Mouse (Mus musculus) frontal cortex, adult (tissue): ENCODE data around the gene Stk36.
A peak's percentile ranks its signal among the peaks of the same experiment; 100 is the strongest.

Experiments
- ATAC-seq: cut with Nextera tagmentation; 2 replicates; pipeline ENCODE4 v1.9.2; 2017; ENCODE audit warnings: mild to moderate bottlenecking, moderate library complexity, mixed read lengths; ENCODE audit not compliant: low TSS enrichment

The Stk36 gene

DNA sequence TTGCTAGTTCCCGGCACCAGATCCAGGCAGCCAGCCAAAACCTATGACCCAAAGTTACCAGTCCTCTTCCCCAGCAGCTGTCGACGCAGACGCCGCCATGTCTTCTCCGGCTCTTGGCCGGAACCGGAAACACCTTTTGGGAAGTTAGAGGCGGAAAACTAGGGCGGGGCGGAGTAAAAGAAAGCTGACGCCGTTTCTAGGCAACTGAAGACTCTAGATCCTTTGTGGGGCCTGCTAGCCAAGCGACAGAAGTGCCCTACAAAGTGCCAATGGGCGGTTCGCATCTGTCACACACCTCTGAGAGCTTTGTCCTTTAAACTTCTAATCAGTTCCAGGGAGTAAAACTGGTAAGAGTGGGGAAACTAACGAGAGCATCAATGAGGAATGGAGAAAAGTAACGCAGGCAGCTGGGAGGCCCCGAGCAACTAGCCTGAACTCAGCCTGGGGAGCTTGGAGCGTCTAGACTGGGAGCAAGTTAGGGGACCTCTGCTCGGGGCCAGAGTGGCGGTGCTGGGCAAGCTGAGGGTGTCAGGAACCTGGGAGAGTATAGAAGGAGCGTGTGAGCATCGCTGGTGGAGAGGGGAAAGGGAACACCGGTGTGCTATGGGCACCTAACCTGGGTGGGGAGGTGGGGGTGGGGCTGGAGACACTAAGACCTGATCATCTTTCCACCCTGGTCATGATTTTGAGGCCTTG lies at the start of gene Stk36, which contains the start of gene Rnf25:
Gene Stk36, plus strand, starts transcription at position 179 of the 696 bp plus-strand sequence.
Gene Rnf25, minus strand, starts transcription at position 131 of the 696 bp plus-strand sequence.
- ATAC-seq, result peak; percentile 97

- no peak for ATAC-seq
These were observed 42.2 kb upstream of the Stk36 start for GRCm38 (mm10) chr1:74559061-74559460.

- no peak for ATAC-seq
These were observed 35.4 kb upstream of the Stk36 start for GRCm38 (mm10) chr1:74565834-74566233.

GRCm38 (mm10) chr1:74569739-74570719 lies 31.2 kb upstream of the Stk36 start:
- ATAC-seq, result peak; percentile 29; the same call in 1 of the 2 replicates

GRCm38 (mm10) chr1:74582621-74583020 lies 18.6 kb upstream of the Stk36 start:
- ATAC-seq, result no peak

DNA sequence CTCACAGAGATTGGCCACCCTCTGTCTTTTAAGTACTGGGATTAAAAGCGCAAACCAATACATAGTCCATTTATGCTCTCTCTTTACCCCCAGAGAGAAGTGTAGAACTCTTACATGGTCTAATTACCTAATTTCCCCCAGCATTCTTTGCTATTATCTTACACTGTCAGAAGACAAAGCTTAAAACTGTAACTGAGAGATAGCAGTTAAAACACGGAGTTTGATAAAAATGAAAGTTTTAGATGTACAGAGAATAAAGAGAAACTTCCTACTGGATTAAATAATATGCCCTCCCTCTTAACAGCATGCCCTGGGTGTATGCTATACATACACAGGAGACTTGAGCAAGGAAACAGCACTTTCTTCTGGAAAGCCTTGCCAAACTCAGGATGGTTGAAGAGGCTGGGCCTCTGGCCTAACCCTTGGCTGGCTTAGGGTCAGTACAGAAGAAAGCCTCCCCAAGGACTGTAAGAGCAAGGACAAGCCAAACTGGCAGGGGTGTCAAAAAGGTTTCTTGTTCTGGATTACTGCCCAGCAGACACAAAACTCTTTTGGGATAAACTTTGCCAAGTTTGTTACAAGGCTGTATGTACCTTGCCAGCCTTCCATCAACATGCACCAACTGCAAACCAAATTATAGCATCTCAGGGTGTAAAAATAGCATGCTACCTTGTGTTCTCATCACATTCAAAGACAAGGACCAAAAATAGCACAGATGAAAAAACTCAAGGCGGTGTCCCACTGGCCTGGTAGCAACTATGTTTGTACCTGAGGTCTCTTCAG lies 16.4 kb upstream of the Stk36 start:
- no peak for ATAC-seq

- peak; percentile 43 for ATAC-seq
These were observed 13.9 kb upstream of the Stk36 start for GRCm38 (mm10) chr1:74587233-74587772.

- ATAC-seq, result peak; percentile 90
These were observed 13.3 kb upstream of the Stk36 start, which contains the start of the genes Zfp142 and Bcs1l for GRCm38 (mm10) chr1:74587773-74588445. TSS of gene Zfp142 (minus strand) at chr1:74588246. TSS of gene Bcs1l (plus strand) at chr1:74588289.

- no peak for ATAC-seq
These were observed 6.8 kb upstream of the Stk36 start for GRCm38 (mm10) chr1:74594434-74594833.

GRCm38 (mm10) chr1:74600501-74601266 lies 561 bp upstream of the Stk36 start:
- peak; percentile 72 for ATAC-seq

DNA sequence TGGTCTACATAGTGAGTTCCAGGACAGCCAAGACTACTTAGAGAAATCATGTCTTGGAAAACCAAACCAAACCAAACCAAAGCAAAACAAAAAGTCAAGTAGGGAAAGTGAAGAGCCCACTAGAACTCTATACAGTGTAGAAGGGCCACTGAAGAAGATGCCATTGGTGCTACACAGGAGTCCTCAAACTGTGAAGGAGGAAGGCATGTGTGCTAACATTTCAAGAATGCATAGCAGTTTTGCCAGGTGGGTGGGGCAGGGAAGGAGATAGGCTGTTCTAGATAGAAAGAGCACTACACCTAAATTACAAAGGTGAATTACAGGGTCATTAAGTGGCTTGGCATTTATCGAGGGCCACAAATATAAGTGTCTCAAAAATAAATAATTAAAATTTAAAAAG lies 22.9 kb downstream of the Stk36 start:
- no peak for ATAC-seq

GRCm38 (mm10) chr1:74626076-74626475 lies 24.8 kb downstream of the Stk36 start:
- ATAC-seq, result no peak

DNA sequence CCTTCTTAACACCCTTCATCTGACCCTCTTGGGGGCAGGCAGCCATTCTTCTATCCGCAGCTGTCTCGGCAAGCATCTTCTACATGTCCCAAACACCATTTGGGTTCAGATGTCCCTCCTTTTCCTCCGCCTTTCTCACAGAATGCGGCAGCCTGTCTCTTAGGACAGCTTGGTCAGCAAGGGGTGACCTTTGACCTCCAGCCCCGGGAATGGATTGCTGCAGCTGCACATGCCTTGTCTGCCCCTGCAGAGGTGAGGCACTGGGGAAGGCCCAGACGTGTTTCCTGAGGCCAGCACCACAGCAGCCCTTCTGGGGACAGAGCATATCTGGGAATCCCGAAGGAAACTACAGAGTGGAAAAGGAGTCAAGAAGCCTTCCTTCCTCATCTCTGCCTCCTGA lies 26.8 kb downstream of the Stk36 start:
- ATAC-seq, result no peak

GRCm38 (mm10) chr1:74632734-74633133 lies 31.5 kb downstream of the Stk36 start:
- ATAC-seq, result no peak

GRCm38 (mm10) chr1:74643524-74643923 lies 42.3 kb downstream of the Stk36 start:
- ATAC-seq, result no peak

GRCm38 (mm10) chr1:74643926-74644325 lies 42.7 kb downstream of the Stk36 start:
- ATAC-seq, result no peak

DNA sequence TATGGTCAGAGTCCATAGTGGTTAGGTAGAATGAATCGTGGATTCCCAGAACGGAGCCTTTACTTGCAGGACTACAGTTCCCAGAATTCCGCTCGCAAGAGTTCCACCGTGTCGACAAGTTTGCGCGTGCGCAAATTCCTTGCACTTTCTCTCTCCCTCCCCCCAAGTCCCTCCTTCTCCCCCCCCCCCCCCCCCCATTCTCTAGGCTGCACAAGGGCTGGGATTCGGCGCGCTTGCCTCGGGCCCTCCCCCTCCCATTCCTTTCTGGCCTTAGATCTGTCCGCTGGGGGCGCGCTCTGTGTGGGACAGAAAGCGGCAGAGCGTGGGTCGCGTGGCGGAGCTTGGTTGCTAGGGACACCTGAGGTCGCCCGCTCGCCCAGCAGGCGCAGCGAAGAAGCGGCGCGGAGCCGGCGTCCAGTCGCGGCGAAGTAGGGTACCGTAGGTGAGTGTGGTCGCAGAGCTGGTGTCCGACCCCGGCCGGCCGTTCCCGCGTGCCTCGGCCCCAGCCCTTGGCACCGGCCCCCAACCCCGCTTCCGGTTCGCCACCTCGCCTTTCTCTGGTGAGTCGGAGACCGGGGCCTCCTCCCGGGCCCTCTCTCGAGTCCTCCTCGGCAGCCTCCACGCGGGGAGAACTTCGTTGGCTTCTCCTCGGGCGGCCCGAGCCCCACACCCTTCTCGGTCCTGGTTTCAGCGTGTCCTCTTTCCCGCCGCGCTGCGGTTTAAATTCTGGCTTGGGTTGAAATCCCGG lies 60.4 kb downstream of the Stk36 start, which contains the start of gene Ttll4:
Gene Ttll4, plus strand, starts transcription at position 298 of the 748 bp plus-strand sequence.
- ATAC-seq, result peak; percentile 96

- 0 out of 2 replicates have a peak, but pooled peaks have one; percentile 15 for ATAC-seq
These were observed 61.1 kb downstream of the Stk36 start for GRCm38 (mm10) chr1:74662253-74662865.

DNA sequence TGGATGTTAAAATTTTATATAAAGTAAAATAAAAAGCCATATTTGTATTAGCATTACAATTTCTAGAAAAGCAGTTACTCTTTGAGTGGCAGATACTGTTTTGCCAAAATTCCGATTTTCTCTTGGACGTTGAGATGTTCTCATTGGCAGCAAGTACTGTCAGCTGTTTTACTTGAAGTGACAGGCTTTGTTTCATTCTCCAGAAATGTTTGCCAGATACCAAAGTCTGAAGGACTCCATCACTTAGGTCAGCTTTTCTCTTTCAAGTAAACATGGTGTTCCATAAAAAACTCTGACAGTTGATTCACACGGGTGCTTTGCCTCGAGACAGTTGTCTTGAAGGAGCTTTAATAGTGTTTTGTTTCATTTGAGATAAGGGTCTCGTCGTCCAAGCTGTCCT lies 63.9 kb downstream of the Stk36 start:
- no peak for ATAC-seq
